Mouse (Mus musculus) embryonic facial prominence, embryonic 15.5 days (tissue): Measurements from ENCODE around the gene Grk5. TPM values are rescaled to one million over a fixed set of nuclear protein-coding genes. Genes with fewer than 3 reads are reported as not detected.

Experiments
- ATAC-seq: fragments of 200-750 bp; cut with Nextera tagmentation; 2 replicates; pipeline ENCODE4 v1.8.0; 2017; ENCODE audit warnings: low read depth, moderate TSS enrichment; ENCODE audit not compliant: insufficient number of reproducible peaks, low FRiP score, low TSS enrichment
- H3K27ac ChIP-seq: fragments of 300-500 bp; sonication (generic); replicated peaks from 2 replicates; pipeline ENCODE4 v1.5.1; 2015; ENCODE audit warnings: mild to moderate bottlenecking, inconsistent platforms
- H3K27me3 ChIP-seq: fragments of 300-500 bp; sonication (generic); 2 replicates; pipeline ENCODE4 v1.6.1; 2015; ENCODE audit warnings: inconsistent platforms
- H3K36me3 ChIP-seq: fragments of 300-500 bp; sonication (generic); 2 replicates; pipeline ENCODE4 v1.6.1; 2015; ENCODE audit warnings: mild to moderate bottlenecking, inconsistent platforms
- H3K4me1 ChIP-seq: fragments of 300-500 bp; sonication (generic); 2 replicates; pipeline ENCODE4 v1.6.1; 2015; ENCODE audit warnings: inconsistent platforms
- H3K4me2 ChIP-seq: fragments of 300-500 bp; sonication (generic); replicated peaks from 2 replicates; pipeline ENCODE4 v1.6.1; 2015; ENCODE audit warnings: mild to moderate bottlenecking, inconsistent platforms
- H3K4me3 ChIP-seq: fragments of 300-500 bp; sonication (generic); replicated peaks from 2 replicates; pipeline ENCODE4 v1.5.1; 2015; ENCODE audit warnings: mild to moderate bottlenecking, inconsistent platforms
- H3K9ac ChIP-seq: fragments of 300-500 bp; sonication (generic); 2 replicates; pipeline ENCODE4 v1.6.1; 2015; ENCODE audit warnings: inconsistent platforms
- H3K9me3 ChIP-seq: fragments of 300-500 bp; sonication (generic); replicated peaks from 2 replicates; pipeline ENCODE4 v1.6.1; 2016; ENCODE audit warnings: inconsistent platforms
- WGBS: fragments of 180-500 bp; shearing (Covaris S2); methylation state at CpG from one replicate; pipeline ENCODE4 v1.1.7; 2015; 5-methylcytosine and 5-hydroxymethylcytosine counted together
- polyA plus RNA-seq: library from polyadenylated mRNA; unstranded; fragments of >200 nt; fragmentation: Nextera tagmentation; extraction: Ambion mirVana; gene quantifications from 2 replicates; pipeline ENCODE4 v1.2.1, GENCODE M21; 2015

Grk5 gene
- polyA plus RNA-seq, 1 experiment from 2014 or later = 2.1 TPM

DNA sequence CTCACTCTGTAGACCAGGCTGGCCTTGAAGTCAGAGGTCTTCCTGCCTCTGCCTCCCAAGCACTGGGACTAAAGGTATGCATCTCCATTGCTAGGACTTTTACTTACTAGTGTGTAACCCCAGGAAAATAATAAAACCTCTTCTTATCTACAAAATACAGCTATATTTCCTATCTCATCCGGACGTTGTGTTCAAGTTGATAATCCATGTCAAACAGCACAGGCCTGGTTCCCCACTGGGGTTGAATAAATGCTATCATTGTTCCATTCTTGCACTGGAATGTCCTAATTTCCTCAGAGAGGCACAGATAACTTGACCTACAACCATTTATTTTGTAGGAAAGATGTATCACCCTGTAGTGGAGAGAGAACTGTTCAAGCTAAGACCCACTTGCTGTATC, 1.9 kb upstream of the Grk5 start:
- Histone ChIP-seq H3K4me3 (no peak overlapping the region), H3K9me3 (no peaks in the 10 kb centered on the region), H3K36me3 (no peaks in the 10 kb centered on the region), H3K27ac (no peak overlapping the region), H3K4me1 (peaks cover 11% of the 10 kb centered on the region), H3K4me2 (no peak overlapping the region), H3K27me3 (no peaks in the 10 kb centered on the region), H3K9ac (no peak overlapping the region)
- ATAC-seq = no peak
- 80% methylated on average over 2 of the region's 2 CpGs for WGBS

DNA sequence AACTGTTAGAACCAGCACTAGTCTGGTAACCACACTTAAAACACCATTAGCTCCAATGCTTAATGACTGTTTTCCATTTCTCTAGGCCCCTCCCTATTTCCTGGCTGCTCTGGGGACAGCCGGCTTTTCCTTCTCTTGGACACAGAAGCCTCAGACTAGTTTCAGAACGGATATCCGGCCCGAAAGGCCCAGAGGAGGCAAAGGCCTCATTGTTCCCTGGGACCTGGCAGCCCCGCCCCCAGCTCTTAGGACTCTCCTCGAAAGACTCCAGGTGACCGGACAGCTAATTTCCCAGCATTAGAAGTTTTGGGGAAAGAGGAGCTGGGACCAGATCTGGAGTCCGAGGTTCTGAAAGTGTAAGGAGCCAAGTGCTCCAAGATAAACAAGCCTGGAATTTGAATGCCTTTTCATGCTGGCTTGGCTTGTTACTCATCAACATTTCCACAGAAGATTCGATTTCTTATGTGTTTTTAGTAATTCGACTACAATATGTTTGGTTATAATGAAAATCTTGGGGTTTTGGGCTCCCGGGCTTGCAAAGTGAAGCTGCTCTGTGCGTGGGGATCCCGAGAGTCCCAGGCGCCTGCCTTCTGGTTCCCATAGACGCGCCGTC, 342 bp upstream of the Grk5 start:
- ATAC-seq = no peak
- no peaks in the 10 kb centered on the region for H3K36me3 ChIP-seq
- no peaks in the 10 kb centered on the region for H3K27me3 ChIP-seq
- H3K27ac ChIP-seq = peak overlapping the region; percentile 95
- H3K9me3 ChIP-seq = no peaks in the 10 kb centered on the region
- peak overlapping the region; percentile 81 for H3K4me2 ChIP-seq
- peak overlapping the region; percentile 92 for H3K4me3 ChIP-seq
- 0 out of 2 replicates have a peak overlapping the region, but pooled peaks have one; percentile 61 for H3K9ac ChIP-seq
- 8% methylated on average over 17 of the region's 17 CpGs for WGBS
- H3K4me1 ChIP-seq = peaks cover 11% of the 10 kb centered on the region

DNA sequence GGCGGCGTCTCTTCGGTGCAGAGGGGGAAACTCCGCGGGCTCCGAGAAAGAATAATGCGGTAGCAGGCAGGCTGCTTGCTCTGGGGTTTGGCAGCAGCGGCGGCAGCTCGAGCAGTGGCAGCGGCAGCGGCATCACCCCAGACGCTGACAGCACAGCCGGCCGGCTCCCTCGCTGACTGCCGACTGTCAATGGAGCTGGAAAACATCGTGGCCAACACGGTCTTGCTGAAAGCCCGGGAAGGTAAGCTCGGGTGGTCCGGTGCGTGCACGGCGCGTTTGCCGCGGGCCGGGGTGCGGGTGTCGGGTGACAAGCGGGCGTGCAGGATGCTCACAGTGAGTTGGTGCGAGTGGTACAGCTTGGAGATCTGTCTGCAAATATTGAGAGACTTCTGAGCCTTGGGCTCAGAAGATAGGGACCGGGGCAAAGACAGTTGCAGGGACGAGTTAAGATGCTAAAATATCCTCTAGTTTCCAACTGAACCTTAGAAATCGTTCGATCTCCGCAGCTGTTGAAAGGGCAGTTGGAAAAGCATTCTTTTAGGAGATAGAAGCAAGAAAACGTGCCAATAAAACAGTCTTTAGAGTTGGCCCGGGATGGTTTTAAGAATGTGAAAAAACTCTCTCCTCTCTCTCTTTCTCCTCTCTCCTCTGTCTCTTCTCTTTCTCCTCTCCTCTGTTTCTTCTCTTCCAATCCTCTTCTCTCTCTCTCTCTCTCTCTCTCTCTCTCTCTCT, 1.0 kb downstream of the Grk5 start:
- H3K9me3 ChIP-seq = no peaks in the 10 kb centered on the region
- H3K27ac ChIP-seq = peak overlapping the region; percentile 91
- H3K4me1 ChIP-seq = peaks cover 11% of the 10 kb centered on the region
- peak overlapping the region; percentile 37 for H3K9ac ChIP-seq
- H3K4me3 ChIP-seq = peak overlapping the region; percentile 92
- H3K36me3 ChIP-seq = no peaks in the 10 kb centered on the region
- H3K27me3 ChIP-seq = no peaks in the 10 kb centered on the region
- peak; percentile 39 for ATAC-seq
- 0% methylated on average over 41 of the region's 41 CpGs for WGBS
- peak overlapping the region; percentile 81 for H3K4me2 ChIP-seq

DNA sequence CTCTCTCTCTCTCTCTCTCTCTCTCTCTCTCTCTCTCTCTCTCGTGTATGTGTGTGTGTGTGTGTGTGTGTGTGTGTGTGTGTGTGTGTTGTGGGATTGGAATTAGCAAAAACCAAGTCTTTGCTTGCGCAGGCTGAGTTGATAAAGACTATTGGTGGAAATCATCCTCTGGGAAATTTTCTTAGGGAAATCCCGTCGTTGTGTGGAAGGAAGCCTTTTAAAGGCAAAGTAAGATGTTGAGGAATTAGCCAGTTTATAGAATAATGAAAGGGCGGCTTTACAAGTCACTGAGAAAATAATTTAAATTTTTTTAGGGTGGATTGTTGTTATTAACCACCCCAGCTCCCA, 1.5 kb downstream of the Grk5 start:
- no peaks in the 10 kb centered on the region for H3K27me3 ChIP-seq
- no peaks in the 10 kb centered on the region for H3K9me3 ChIP-seq
- peaks cover 11% of the 10 kb centered on the region for H3K4me1 ChIP-seq
- no peak overlapping the region for H3K9ac ChIP-seq
- H3K36me3 ChIP-seq = no peaks in the 10 kb centered on the region
- no peak overlapping the region for H3K27ac ChIP-seq
- H3K4me3 ChIP-seq = peak overlapping the region; percentile 92
- 5% methylated on average over 4 of the region's 5 CpGs for WGBS
- no peak for ATAC-seq
- peak overlapping the region; percentile 81 for H3K4me2 ChIP-seq

DNA sequence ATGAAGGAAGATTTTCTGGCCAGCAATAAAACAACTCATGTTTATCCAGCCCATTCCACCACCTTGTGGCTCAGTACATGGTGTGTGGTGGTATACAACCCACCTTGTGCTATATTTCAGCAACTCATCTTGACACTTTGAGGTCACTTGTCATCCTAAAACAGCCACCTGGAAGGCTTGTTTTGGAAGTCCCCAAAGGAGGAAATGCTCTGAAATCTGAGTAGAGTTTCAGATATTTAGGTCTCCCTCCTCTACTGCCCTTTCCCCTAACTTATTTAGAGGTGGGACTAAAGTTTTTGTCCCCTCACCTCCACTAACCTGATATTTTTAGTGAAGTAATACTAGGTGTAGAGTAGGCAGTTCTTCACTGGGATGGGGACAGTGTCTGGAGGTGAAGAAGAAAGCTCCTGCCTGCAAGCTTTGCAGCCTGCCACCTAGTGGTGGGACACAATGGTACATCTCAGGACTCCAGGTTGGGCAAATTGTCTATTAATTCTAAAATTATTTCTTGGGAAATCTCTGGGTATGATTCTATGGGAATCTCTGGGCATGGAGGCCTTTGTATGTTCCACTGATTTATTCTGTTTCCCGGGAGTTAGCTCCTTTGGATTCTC, 2.5 kb downstream of the Grk5 start:
- no peak overlapping the region for H3K27ac ChIP-seq
- no peaks in the 10 kb centered on the region for H3K9me3 ChIP-seq
- 19% methylated on average over 1 of the region's 1 CpGs for WGBS
- H3K4me2 ChIP-seq = peak overlapping the region; percentile 81; the same call in 1 of the 2 replicates
- H3K27me3 ChIP-seq = no peaks in the 10 kb centered on the region
- H3K36me3 ChIP-seq = no peaks in the 10 kb centered on the region
- H3K4me3 ChIP-seq = 0 out of 2 replicates have a peak overlapping the region, but pooled peaks have one; percentile 92
- ATAC-seq = no peak
- H3K4me1 ChIP-seq = peaks cover 11% of the 10 kb centered on the region
- H3K9ac ChIP-seq = no peak overlapping the region

DNA sequence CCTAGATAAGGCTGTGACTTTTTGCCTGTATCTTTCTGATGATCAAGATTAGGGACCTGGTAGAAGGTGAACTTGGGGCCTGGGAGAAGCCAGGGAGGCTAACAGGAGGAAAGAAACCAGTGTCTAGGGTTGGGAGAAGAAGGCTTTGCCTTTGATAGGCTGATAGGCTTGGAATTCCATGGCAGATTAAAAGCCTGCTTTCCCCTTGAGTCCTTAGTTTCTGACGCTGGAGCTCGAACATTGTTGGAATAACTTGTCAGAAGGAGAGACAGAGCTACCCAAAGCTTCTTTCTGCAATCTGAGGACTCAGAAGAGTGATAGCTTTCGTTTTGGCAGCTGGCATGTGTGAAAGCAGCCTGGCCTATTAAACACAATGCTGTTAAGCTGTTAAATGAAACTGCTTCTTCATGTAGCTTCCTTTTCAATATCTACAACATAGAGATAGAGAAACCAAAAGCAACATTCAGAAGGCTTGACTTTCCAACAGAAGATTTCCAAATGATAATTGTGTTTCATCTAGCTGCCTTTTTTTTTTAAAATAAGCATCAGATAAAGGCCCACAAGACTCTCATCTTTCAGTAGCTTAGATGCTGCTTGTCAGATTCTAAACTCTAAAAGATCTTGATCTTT, 5.8 kb downstream of the Grk5 start:
- H3K27me3 ChIP-seq = no peaks in the 10 kb centered on the region
- no peak for ATAC-seq
- H3K9ac ChIP-seq = no peak overlapping the region
- no peaks in the 10 kb centered on the region for H3K36me3 ChIP-seq
- H3K9me3 ChIP-seq = no peaks in the 10 kb centered on the region
- H3K4me3 ChIP-seq = no peak overlapping the region
- H3K4me1 ChIP-seq = peaks cover 6% of the 10 kb centered on the region
- no peak overlapping the region for H3K27ac ChIP-seq
- H3K4me2 ChIP-seq = no peak overlapping the region
- 28% methylated on average over 3 of the region's 3 CpGs for WGBS

DNA sequence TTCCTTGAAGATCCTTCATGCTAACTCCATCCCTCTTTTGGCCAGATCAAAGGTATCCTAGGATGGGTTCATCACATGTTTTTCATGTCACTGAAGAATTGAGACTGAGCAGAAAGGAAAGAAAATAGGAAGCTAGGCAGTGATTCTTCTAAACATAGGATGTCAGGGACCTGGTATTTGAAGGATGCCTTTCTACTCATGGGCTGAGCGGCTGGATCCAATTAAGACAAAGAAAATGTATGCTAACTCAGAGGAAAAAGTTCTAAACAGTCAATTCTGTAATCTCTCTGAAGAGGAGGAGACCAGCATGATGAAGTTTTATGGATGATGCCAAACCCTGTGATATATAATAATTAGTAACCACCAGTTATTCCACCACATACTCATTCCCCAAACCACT, 13.6 kb downstream of the Grk5 start:
- WGBS = 40% methylated on average over 1 of the region's 1 CpGs

DNA sequence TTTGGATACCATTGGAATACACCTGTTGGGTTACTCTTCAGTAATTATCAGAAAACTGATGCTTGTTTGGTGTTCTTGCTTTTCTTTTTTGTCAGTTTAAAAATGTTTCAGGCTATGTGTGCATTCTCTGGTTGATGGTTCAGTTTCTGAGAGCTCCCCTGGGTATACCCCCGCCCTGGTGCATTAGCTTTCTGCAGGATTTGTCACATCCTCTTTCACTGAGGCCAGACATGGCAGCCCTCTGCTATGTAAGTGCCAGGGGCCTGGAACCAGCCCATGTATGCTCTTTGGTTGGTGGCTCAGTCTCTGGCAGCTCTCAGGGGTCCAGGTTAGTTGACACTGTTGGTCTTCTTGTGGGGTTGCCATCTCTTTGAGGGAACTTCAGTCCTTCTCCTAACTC, 14.4 kb downstream of the Grk5 start:
- 89% methylated on average over 1 of the region's 1 CpGs for WGBS

More for the DNA sequence above, 13.6 kb downstream of the Grk5 start:
- H3K9me3 ChIP-seq = no peaks in the 10 kb centered on the region
- H3K9ac ChIP-seq = no peak overlapping the region
- peaks cover 23% of the 10 kb centered on the region for H3K4me1 ChIP-seq
- H3K36me3 ChIP-seq = no peaks in the 10 kb centered on the region
- H3K4me2 ChIP-seq = no peak overlapping the region
- H3K27me3 ChIP-seq = no peaks in the 10 kb centered on the region
- H3K27ac ChIP-seq = peak overlapping the region; percentile 72
- no peak overlapping the region for H3K4me3 ChIP-seq
- ATAC-seq = 0 out of 2 replicates have a peak, but pooled peaks have one; percentile 34

DNA sequence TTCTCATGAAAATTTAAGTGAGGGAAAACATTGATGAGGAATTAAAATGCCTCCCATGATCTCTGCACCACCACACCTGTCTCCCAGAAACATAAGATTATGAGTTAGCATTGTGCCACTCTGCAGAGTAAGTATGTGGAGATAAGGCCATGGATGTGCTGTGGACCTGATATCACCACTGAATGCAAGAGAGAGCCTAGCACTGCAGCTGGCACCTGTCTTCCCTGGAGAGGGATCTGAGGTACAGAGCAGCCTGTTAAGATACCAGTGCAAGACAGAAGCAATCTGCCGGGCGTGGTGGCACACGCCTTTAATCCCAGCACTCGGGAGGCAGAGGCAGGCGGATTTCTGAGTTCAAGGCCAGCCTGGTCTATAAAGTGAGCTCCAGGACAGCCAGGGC, 15.9 kb downstream of the Grk5 start:
- Histone ChIP-seq H3K36me3 (no peaks in the 10 kb centered on the region), H3K9ac (no peak overlapping the region), H3K27ac (no peak overlapping the region), H3K4me2 (no peak overlapping the region), H3K4me3 (no peak overlapping the region), H3K27me3 (no peaks in the 10 kb centered on the region), H3K4me1 (peaks cover 23% of the 10 kb centered on the region), H3K9me3 (no peaks in the 10 kb centered on the region)
- ATAC-seq = no peak
- 93% methylated on average over 5 of the region's 5 CpGs for WGBS

More for the DNA sequence above, 14.4 kb downstream of the Grk5 start:
- Histone ChIP-seq H3K36me3 (no peaks in the 10 kb centered on the region), H3K4me3 (no peak overlapping the region), H3K9me3 (no peaks in the 10 kb centered on the region), H3K4me2 (no peak overlapping the region), H3K27ac (peak overlapping the region; percentile 72), H3K27me3 (no peaks in the 10 kb centered on the region), H3K4me1 (peaks cover 23% of the 10 kb centered on the region), H3K9ac (no peak overlapping the region)
- no peak for ATAC-seq

DNA sequence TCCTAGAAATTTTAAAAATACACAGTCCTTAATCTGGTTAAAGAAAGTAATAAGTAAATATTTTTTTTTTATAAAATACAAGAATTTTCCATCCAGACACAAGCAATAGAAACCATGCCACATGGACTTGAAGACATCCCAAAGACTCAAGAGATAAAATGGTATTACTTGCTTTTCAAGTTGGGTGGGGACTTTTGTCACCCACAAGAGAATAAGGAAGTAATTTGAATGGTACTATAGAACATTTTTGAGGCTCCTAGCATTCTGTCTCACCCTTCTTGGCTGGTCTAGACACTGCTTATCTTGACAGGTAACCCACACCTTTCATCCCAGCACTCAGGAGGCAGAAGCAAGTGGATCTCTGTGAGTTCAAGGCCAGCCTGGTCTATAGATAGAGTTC, 20.8 kb downstream of the Grk5 start:
- Histone ChIP-seq H3K4me1 (no peaks in the 10 kb centered on the region), H3K4me3 (no peak overlapping the region), H3K27ac (no peak overlapping the region), H3K9me3 (no peaks in the 10 kb centered on the region), H3K27me3 (no peaks in the 10 kb centered on the region), H3K9ac (no peak overlapping the region), H3K4me2 (no peak overlapping the region), H3K36me3 (no peaks in the 10 kb centered on the region)
- ATAC-seq = no peak

DNA sequence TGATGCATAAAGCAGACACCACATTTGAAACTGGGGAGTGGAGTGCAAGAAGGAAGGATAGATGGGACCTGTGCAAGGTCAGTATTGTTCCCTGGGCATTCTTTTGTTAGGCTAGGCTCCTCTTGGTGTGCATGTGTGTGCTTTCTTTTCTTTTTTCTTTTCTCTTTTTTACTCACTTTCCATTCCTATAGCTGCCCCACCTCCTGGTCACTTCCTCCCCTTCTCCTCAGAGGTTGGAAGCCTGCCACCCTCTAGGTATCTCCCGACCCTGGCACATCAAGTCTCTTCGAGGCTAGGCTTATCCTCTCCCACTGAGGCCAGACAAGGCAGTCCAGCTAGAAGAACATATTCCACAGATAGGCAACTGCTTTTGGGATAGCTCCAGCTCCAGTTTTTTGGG, 22.1 kb downstream of the Grk5 start:
- 77% methylated on average over 2 of the region's 2 CpGs for WGBS
- Histone ChIP-seq H3K9me3 (no peaks in the 10 kb centered on the region), H3K4me1 (no peaks in the 10 kb centered on the region), H3K4me3 (no peak overlapping the region), H3K9ac (no peak overlapping the region), H3K27ac (no peak overlapping the region), H3K4me2 (no peak overlapping the region), H3K27me3 (no peaks in the 10 kb centered on the region), H3K36me3 (no peaks in the 10 kb centered on the region)
- ATAC-seq = no peak
